Mouse (Mus musculus) layer of hippocampus, adult 9-11 months (tissue): ENCODE data around the gene Nek3.

Experiments
- DNase-seq: peaks from one replicate; pipeline ENCODE4 v3.0.0; 2022

Nek3 gene

GRCm38 (mm10) chr8:22166080-22166603, at the start of gene Nek3:
Gene Nek3, minus strand, starts transcription at chr8:22166435.
- peak; percentile 83 for DNase-seq

DNA sequence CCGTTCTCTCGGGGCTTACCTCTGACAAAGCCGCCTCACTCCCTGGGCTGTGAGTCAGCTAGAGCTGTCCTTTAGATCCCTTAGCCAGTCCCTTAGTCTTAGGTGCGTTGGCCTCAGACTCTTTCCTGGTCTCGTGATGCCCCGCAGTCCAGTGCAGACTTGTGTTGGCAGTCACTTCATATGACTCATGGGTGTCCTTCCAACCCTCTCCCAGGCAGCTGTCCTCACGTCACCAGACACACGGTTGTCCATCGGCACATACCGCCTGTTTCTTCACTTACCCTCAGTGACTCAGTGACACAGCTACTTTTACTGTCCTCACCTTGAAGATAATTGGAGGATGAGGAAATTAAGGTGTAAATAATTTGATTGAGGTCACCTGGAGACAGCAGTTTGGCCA, 48.6 kb upstream of the Nek3 start:
- no peak for DNase-seq

GRCm38 (mm10) chr8:22209012-22209411, 42.8 kb upstream of the Nek3 start:
- no peak for DNase-seq

DNA sequence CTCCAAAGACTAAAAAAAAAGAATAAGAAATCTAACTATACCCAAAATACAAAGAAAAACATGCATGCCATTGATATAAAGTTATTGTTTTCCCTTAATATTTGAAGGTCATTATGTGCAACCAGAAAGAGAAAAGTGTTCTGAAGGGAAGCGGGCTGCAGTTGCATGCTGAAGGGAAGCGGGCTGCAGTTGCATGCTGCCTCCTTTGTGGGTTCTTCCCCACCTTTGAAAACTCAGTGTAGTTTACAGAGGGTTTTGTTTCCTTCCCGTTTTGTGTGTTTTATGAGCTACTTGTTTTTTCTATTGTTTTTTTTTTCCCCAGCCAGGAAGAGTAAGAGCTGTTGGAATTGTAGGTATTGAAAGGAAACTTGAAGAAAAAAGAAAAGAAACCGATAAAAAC, 41.3 kb upstream of the Nek3 start:
- DNase-seq = no peak

DNA sequence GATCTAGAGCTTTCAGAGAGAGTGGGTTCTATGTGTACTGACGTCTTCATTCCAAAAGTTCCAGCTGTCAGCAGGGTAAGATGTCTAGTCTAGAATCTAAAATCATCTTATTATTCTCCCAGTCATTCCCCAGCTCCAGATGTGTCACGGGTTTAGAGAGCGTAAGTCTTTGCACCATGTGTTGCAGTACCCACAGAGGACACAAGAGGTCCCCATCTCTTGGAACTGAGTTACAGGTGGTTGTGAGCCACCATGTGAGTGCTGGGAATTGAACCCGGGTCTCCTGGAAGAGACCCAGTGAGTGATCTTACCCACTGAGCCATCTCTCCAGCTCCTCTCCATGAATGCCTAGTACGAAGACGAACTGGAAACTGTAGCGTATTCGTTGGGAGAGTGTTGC, 33.2 kb upstream of the Nek3 start:
- no peak for DNase-seq

GRCm38 (mm10) chr8:22197914-22198313, 31.7 kb upstream of the Nek3 start:
- no peak for DNase-seq

DNA sequence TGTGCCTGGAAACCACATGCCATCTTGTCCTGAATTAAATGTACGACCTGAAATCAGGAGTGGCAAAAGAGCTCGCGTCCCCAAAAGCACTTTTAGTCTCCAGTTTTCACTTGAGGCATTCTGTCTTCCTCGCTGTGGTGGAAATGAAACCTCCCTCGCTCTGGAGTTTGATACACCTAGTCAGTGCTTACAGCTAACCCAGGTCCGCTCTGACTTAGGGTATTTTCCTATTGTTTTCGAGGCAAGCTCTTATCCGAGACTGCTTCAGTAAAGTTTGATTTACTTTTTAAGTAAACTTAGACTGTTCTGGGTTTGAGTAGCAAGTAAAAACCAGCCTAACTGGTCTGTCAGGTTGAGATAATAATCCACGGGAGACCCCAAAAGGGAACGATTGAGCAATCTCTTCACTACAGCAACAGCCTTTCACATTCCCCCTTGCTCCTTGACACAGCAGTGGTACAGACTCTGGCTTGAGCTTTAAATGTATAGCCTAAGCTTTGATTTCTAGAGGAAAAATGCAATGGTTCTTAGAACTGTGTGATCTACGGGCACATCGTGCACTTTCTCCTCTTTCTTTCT, 27.3 kb upstream of the Nek3 start:
- no peak for DNase-seq

GRCm38 (mm10) chr8:22192660-22193431, 26.6 kb upstream of the Nek3 start, which contains the start of gene Vps36:
Gene Vps36, plus strand, starts transcription at chr8:22192809.
- peak; percentile 84 for DNase-seq

DNA sequence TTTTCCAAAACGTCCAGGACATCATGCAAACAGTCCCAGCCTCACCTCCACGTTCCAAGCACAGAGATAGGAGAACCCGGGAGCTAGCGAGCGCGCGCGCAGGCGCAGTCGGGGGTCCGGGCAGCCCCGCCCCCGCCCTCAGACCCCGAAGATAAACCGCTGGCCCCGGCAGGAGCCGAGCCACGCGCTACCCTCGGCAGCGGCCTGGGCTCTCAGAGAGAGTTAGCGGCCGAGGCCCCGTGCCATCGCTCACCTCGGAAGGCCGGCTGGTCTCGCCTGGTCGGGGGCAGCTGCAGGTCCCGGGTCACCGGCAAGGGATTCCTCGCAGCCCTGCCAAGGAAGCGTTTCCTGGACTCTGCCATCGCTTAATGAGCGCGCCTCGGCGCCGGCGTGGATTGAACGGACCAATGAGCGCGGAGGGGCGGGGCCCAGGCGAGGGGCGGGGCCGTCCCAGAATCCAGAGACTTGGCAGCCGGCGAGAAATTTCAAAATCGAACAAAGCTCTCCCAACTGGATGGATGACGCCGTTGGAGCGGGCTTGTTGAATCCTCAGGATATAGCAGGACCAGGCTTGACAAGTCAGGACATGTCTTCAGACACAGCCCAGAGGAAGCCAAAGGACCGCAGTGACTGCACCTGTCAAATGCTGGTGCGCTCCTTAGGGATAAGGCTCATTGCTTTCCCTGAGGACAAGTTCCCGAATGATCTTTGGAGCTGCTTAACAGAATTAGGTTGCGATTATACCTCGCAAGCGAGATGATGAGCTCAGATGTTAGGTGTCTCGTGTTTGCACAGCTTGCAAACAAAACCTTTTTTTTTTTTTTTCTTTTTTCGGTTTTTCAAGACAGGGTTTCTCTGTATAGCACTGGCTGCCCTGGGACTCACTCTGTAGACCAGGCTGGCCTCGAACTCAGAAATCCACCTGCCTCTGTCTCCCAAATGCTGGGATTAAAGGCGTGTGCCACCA, 19.5 kb upstream of the Nek3 start, which contains the start of gene Ckap2:
TSS of gene Ckap2 (minus strand) at position 389 of the 967 bp plus-strand sequence.
- DNase-seq = peak; percentile 78

GRCm38 (mm10) chr8:22184884-22185283, 18.6 kb upstream of the Nek3 start:
- no peak for DNase-seq

- no peak for DNase-seq
Measured at GRCm38 (mm10) chr8:22175966-22176365, 9.7 kb upstream of the Nek3 start.

DNA sequence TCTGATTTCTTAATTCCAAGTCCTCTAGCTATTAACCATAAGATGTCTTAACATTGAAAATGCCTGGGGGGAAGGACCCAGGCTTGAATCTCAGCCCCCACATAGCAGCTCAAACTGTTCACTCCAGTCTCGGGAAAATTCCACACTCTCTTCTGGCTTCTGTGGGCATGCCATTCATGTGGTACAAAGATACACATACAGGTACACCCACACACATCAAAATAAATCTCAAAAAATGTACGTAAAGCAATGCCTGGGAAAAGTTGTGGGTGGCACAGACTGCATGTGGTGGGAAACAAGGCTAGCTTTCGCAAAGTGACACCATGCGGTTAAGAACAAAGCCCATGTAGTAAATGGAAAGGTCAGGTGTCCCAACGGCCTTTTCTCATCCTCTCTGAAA, 2.9 kb upstream of the Nek3 start:
- no peak for DNase-seq

GRCm38 (mm10) chr8:22165251-22166079, 770 bp downstream of the Nek3 start:
- DNase-seq = no peak

- DNase-seq = no peak
Measured at GRCm38 (mm10) chr8:22164431-22164830, 1.8 kb downstream of the Nek3 start.

DNA sequence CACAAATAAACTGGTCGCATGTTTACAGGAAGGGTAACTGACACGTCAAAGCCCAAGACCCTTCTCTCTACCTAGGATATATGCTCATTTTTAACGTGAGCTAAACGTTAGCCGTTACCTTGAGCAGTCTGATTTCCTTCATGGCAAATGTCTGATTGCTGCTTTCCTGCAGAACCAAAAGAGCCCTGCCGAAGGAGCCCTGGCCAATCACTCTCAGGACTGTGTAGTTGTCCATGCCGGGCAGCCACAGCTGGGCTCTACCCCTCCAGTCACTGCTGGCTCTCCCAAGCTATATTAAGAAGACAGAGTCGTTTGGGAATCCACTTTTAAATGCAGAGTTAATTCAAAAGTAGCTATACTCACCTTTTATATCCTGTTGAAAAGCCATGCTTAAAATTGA, 4.0 kb downstream of the Nek3 start:
- DNase-seq = no peak

GRCm38 (mm10) chr8:22150345-22150663, 15.9 kb downstream of the Nek3 start:
- no peak for DNase-seq

GRCm38 (mm10) chr8:22149643-22150344, 16.4 kb downstream of the Nek3 start:
- DNase-seq = no peak

DNA sequence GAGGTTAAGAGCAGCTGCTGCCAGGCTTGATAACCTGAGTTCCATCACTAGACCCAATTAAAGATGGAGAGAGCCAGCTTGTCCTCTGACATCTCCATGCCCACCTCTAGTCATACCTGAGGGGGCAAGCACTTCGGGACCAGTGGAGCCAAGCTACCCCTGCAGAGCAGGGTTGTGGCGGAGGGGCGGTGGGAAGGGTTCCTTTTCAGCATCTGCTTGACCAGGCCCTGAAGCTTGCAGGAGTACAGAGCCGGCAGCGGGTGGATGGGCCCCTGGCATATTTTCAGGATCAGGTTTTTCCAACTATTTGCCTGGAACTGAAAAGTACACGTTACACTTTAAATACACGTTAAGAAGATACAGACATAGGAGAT, 17.9 kb downstream of the Nek3 start:
- no peak for DNase-seq

GRCm38 (mm10) chr8:22147706-22148366, 18.4 kb downstream of the Nek3 start:
- DNase-seq = no peak

DNA sequence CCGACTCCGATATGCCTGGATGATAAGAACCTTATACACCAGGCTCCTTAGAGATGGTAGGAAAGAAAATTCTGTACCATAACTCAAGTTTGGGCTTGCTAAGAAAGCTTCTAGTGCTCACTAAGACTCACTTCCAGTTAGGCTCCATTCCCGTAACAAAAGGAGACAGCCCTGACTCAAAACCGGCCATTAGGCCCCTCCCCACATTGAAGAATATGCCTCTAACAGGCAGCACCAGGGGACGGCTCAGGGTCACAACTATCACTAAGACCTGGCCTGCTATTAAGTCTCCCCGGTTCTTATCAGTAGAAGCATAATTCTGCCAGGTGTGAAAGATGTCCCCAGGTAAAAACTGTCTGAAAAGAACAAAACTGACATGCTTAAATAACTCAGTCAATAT, 20.4 kb downstream of the Nek3 start:
- DNase-seq = no peak
